Comparison of ENCODE assay signal across 23 mouse cellular contexts in the genomic region with DNA sequence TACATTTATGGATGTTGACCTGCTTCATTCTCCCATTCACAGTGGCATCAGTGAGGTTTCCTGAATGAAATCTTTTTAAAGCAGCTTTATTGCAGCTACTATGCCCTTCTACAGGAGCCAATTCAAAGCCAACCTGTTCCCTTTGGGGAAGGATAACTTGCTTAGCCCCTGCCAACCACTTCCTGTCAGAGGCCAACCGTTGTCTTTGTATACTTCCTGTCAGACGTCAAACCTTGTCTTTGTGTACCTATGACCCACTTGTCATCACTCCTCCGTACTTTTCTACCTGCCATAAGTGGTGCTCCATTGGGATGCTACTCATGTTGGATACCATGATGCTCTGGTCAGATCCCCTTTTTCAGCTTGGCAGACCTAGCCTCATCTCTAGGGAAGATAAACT. TPM values are rescaled to one million over a fixed set of nuclear protein-coding genes. Genes with fewer than 3 reads are reported as not detected.
DNase-seq lines count a peak whose midpoint lies in the region; ATAC-seq and TF ChIP-seq lines count a peak whose summit lies in the region.
"Had no signal": no experiment of that assay in that cellular context is flagged by ENCODE, and none has a peak within 500 bp of the region (broad histone marks: within the 10 kb centered on the region; RNA-seq: fewer than 3 reads in every experiment).

No protein-coding gene starts in this region.

- H3K9me3 ChIP-seq in kidney, embryonic 16.5 days (ENCODE audit: low read length), result no peaks in the 10 kb centered on the region
- H3K9me3 ChIP-seq: embryonic facial prominence, embryonic 13.5 days; forebrain, embryonic 13.5 days; heart, embryonic 10.5 days had no signal

- no peak overlapping the region for H3K4me3 ChIP-seq in embryonic fibroblast, embryonic 13.5 days (ENCODE audit: insufficient read depth, low read length)
- no peak overlapping the region for H3K4me3 ChIP-seq in kidney, embryonic 16.5 days (ENCODE audit: low read length)
- H3K4me3 ChIP-seq in left cerebral cortex, adult 2 months, result no peak overlapping the region
- H3K4me3 ChIP-seq: embryonic facial prominence, embryonic 13.5 days; forebrain, embryonic 13.5 days; gastrocnemius, adult 2 months; heart, embryonic 10.5 days had no signal

- TF ChIP-seq CTCF in embryonic fibroblast, embryonic 13.5 days (IDR thresholded peaks at IDR 0.05; ENCODE audit: borderline replicate concordance, insufficient read depth, low read length), result no peak
- TF ChIP-seq CTCF in left cerebral cortex, adult 2 months (IDR thresholded peaks at IDR 0.05), result no peak

- H3K36me3 ChIP-seq in kidney, embryonic 16.5 days (ENCODE audit: insufficient read depth, low read length), result no peaks in the 10 kb centered on the region
- H3K36me3 ChIP-seq: embryonic facial prominence, embryonic 13.5 days; heart, embryonic 10.5 days had no signal

- H3K4me2 ChIP-seq in kidney, embryonic 16.5 days (replicated peaks; ENCODE audit: low read depth, low read length), result no peak overlapping the region
- H3K4me2 ChIP-seq: embryonic facial prominence, embryonic 13.5 days; forebrain, embryonic 13.5 days had no signal

- WGBS in kidney, embryonic 16.5 days, result 72% methylated on average over 3 of the region's 3 CpGs

- peak; percentile 9 to 10 for DNase-seq in natural killer cell, adult 2 months (ENCODE audit: low spot score in 2 of 2)
- DNase-seq in thymus, postnatal 14 days, result peak; percentile 63
- DNase-seq in gastrocnemius, postnatal 14 days, result no peak
- no peak for DNase-seq in c-Kit-positive CD71-positive TER-119-positive erythroid progenitor cells, embryonic 14.5 days (ENCODE audit: low spot score)
- DNase-seq in left cerebral cortex, adult 2 months (ENCODE audit: extremely low spot score in 1 of 2, low spot score in 2 of 2), result no peak
- DNase-seq: adrenal gland, adult 2 months; B cell, adult 2 months; cerebellum, adult 18-20 months; cerebellum, postnatal 14 days; gastrocnemius, adult 2 months; kidney, adult 11 months; kidney, postnatal 14 days; lung, postnatal 4 days; right cerebral cortex, postnatal 14 days; spleen, adult 18-20 months had no signal

- no peak overlapping the region for H3K9ac ChIP-seq in kidney, embryonic 16.5 days (replicated peaks; ENCODE audit: low read length)
- H3K9ac ChIP-seq: embryonic facial prominence, embryonic 13.5 days; forebrain, embryonic 13.5 days; liver, embryonic 14.5 days had no signal

- peak overlapping the region; percentile 63 for H3K27ac ChIP-seq in embryonic fibroblast, embryonic 13.5 days (ENCODE audit: insufficient read depth, low read length)
- H3K27ac ChIP-seq in kidney, embryonic 16.5 days (ENCODE audit: low read length), result no peak overlapping the region
- no peak overlapping the region for H3K27ac ChIP-seq in left cerebral cortex, adult 2 months
- H3K27ac ChIP-seq: embryonic facial prominence, embryonic 13.5 days; forebrain, embryonic 13.5 days; heart, embryonic 10.5 days; hindbrain, postnatal 0 days; liver, embryonic 14.5 days had no signal

- no peaks in the 10 kb centered on the region for H3K27me3 ChIP-seq in kidney, embryonic 16.5 days (ENCODE audit: insufficient read depth, low read length)
- H3K27me3 ChIP-seq: embryonic facial prominence, embryonic 13.5 days; forebrain, embryonic 13.5 days had no signal

- H3K4me1 ChIP-seq in embryonic fibroblast, embryonic 13.5 days (ENCODE audit: control insufficient read depth, insufficient read depth, low read length), result peaks cover 13% of the 10 kb centered on the region
- no peaks in the 10 kb centered on the region for H3K4me1 ChIP-seq in kidney, embryonic 16.5 days (ENCODE audit: insufficient read depth, low read length)
- H3K4me1 ChIP-seq: embryonic facial prominence, embryonic 13.5 days; forebrain, embryonic 13.5 days; heart, embryonic 10.5 days had no signal

- intact Hi-C loops in gastrocnemius, postnatal 14 days (cut with DNase I; ENCODE audit: low total_unique reads), result no loop called here
- intact Hi-C loops in left cerebral cortex, adult 2 months (cut with DNase I), result no loop called here

- TF ChIP-seq POLR2A in embryonic fibroblast, embryonic 13.5 days (IDR thresholded peaks at IDR 0.05; ENCODE audit: low read depth, low read length), result no peak

- peak; percentile 89 for ATAC-seq in CD4-positive, CD25-positive, alpha-beta regulatory T cell, adult 4 months
- no peak for ATAC-seq in kidney, embryonic 16.5 days (ENCODE audit: low FRiP score, low TSS enrichment)
- ATAC-seq: forebrain, embryonic 13.5 days; hindbrain, postnatal 0 days had no signal

RNA-seq across cellular contexts. Expression of a gene that starts 33.1 kb away (rescaled TPM):
- polyA plus RNA-seq in CD4-positive, CD25-positive, alpha-beta regulatory T cell, adult 4 months (2017; shearing (Covaris generic)), result 10 to 100 TPM; 18.1 to 21.4 TPM
- 16.6 and 28.9 TPM in 2 replicates for polyA plus RNA-seq in embryonic fibroblast, embryonic 13.5 days (2011; ENCODE audit: insufficient read length, low read depth, missing spikeins)
- 10 to 100 TPM; 23.5 to 24.4 TPM for total RNA-seq in gastrocnemius, postnatal 14 days (2021)
- 14.0 and 14.2 TPM in 2 replicates for polyA plus RNA-seq in kidney, embryonic 16.5 days (2015; fragmentation: Nextera tagmentation; extraction: Ambion mirVana)
- total RNA-seq in left cerebral cortex, adult 2 months (2021), result 10 to 100 TPM; 81.9 to 89.9 TPM

Comparison
In these comparisons a context has a peak if more than half of its experiments do, and no peak if none do; other contexts are left out.
1. DNase-seq: peak in natural killer cell, adult 2 months (2 of 2) and thymus, postnatal 14 days (single experiment); none in gastrocnemius, postnatal 14 days (single experiment), c-Kit-positive CD71-positive TER-119-positive erythroid progenitor cells, embryonic 14.5 days (single experiment) and left cerebral cortex, adult 2 months (0 of 2).